Mouse (Mus musculus): ENCODE measurements around the gene Poln.

GRCm38 (mm10) chr5:34168950-34169891 lies at the start of gene Poln, which contains the start of gene Haus3:
- TF ChIP-seq CTCF (IDR thresholded peaks at IDR 0.05; ENCODE audit: low read depth, low read length) (no peak), GATA1 (IDR thresholded peaks at IDR 0.05; ENCODE audit: borderline replicate concordance, low read length) (no peak)
